Mouse (Mus musculus): ENCODE measurements around the gene Reg4.

DNA sequence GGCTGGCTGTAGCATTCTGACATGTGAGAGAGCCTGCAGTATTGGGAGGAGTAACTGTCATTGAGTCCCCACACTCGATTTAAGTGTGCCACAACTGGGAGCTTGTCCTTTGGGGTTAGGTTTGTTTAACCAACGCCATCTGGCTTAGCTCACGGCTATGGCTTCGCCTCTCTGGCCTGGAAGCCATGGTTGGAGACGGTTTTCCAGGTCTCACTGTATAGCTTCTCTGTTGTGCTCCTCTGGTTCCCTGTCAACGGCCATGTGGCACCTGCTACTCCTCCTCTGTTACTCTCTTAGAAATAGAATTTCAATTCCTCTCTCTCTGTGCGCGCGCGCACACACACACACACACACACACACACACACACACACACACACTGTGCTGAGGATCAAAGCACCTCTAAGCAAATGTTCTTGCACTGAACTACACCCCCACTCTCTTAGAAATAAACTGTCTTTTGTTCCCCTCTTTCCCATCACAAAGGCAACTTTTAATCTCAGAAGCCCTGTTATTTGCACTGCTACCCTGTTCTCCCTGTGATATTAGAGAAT lies 36.7 kb upstream of the Reg4 start:
- TF ChIP-seq CTCF (IDR thresholded peaks at IDR 0.05; ENCODE audit: control insufficient read depth, insufficient read depth, low read length) (no peak), POLR2A (IDR thresholded peaks at IDR 0.05; ENCODE audit: borderline replicate concordance, control insufficient read depth, low read depth, low read length) (no peak)

Measured in bone marrow, adult 2 months (tissue).